Mouse (Mus musculus) thymus, postnatal 0 days (tissue): ENCODE data around the gene C1qtnf4. TPM values are rescaled to one million over a fixed set of nuclear protein-coding genes. Genes with fewer than 3 reads are reported as not detected.
"Not testable (repeated sequence)": the region's sequence is repeated elsewhere in the genome, so short reads cannot be mapped to it uniquely, and the experiment has no call there.

ENCODE experiments used
- DNase-seq: peaks from one replicate; pipeline ENCODE4 v3.0.0-alpha.2; 2015; ENCODE audit warnings: low spot score
- polyA plus RNA-seq: library from polyadenylated mRNA; unstranded; fragments of >200 nt; fragmentation: Nextera tagmentation; extraction: Ambion mirVana; gene quantifications from 2 replicates; pipeline ENCODE4 v1.2.1, GENCODE M21; 2015

Gene C1qtnf4
- polyA plus RNA-seq, 1 experiment from 2014 or later = 4.4 TPM

DNA sequence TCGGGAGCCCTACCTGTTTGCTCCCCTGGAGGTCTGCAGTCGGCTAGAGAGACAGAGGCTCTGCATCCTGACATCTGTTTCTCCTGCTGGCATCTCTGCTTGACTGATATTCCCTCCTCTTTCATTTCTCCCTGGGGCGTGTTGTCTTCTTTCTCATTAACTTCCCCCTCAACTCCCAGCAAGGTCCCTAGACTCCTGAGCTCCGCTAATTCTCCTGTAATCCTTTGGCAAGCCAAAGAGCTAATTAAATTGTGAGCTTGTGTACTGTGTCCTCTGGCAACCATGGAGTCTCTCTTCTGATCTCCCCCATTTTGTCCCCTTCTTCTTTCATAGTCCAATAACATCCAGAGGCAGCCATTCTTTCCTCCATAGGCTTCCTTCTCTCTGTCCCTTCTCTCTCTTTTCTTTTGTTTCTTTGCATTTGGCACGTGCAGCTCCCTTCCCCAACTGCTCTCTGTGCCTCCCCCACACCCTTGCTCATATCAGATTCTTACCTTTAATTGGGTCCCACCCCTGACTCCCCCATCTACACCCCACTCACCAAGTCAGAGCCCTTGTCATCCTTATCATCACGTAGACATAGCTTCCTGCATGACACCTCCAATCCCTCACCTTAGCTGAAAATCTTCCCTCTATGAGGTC is 5.4 kb upstream of the C1qtnf4 start:
- DNase-seq = no peak

DNA sequence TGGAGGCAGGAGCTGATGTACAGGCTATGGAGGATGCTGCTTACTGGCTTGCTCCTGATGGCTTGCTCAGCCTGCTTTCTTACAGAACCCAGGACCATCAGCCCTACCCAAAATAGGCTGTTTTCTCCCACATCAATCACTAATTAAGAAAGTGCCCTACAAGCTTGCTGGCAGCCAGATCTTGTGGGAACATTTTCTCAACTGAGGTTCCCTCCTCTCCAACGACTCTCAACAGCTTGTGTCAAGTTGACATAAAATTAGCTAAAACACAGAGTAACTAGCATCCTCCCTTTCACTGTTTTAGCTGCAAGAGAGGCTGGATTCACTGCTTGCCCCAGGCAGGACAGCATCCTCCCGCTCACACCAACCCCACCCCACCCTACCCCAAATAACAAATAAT is 3.8 kb upstream of the C1qtnf4 start:
- no peak for DNase-seq

DNA sequence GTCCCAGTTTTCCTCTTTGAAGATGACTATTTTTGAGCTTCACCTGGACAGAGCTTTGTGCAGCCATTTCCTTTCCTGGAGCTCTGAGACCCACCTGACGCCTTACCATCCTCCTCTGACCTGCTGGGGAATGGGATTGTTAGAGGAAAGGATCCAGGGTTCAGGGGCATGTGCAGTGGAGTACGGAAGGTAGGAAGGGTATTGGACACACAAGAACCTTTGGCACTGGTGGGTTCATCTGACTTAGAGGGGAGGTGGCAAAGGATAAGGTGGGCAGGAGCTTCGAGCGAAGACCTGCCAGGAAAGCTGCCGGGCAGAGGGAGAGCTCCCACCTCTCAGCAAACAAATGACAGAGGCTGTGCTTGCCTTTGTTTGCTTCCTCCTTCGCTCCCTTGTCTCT is 776 bp downstream of the C1qtnf4 start:
- DNase-seq = no peak

DNA sequence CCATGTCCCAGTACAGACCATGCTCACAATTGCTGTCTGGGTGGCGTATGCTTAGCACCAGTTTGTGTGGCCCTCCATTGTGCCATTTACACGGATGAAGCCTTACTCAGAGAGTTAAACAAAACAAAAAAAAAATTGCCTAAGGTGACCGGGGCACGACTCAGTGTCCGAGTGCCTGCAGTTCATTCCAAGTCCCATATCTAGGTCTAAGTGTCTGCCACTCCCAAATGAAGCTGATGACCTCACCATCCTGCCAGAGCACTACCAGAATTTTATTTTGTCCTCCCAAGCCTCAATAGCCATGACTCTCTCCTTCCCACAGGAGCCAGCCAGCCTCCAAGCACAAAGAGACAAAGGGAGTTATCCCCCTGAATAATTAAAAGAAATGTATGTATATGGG is 2.0 kb downstream of the C1qtnf4 start:
- no peak for DNase-seq

DNA sequence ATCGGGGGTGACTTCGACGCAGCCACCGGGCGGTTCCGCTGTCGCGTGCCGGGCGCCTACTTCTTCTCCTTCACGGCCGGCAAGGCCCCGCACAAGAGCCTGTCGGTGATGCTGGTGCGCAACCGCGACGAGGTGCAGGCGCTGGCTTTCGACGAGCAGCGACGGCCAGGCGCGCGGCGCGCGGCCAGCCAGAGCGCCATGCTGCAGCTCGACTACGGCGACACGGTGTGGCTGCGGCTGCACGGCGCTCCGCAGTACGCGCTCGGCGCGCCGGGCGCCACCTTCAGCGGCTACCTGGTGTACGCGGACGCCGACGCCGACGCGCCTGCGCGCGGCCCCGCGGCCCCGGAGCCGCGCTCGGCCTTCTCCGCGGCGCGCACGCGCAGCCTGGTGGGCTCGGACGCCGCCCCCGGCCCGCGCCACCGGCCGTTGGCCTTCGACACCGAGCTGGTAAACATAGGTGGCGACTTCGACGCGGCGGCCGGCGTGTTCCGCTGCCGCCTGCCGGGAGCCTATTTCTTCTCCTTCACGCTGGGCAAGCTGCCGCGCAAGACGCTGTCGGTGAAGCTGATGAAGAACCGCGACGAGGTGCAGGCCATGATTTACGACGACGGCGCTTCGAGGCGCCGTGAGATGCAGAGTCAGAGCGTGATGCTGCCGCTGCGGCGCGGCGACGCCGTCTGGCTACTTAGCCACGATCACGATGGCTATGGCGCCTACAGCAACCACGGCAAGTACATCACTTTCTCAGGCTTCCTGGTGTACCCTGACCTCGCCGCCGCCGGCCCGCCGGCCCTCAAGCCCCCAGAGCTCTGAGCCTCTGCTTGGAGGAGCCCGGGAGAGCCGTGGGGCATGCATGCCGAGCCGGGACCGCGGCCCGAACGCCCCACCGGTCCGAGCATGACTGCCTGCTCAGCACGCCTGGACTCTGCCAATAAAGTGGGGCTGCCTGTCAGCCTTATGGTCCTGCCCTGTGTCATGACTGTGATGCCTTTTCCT is 4.2 kb downstream of the C1qtnf4 start:
- DNase-seq = peak; percentile 65

DNA sequence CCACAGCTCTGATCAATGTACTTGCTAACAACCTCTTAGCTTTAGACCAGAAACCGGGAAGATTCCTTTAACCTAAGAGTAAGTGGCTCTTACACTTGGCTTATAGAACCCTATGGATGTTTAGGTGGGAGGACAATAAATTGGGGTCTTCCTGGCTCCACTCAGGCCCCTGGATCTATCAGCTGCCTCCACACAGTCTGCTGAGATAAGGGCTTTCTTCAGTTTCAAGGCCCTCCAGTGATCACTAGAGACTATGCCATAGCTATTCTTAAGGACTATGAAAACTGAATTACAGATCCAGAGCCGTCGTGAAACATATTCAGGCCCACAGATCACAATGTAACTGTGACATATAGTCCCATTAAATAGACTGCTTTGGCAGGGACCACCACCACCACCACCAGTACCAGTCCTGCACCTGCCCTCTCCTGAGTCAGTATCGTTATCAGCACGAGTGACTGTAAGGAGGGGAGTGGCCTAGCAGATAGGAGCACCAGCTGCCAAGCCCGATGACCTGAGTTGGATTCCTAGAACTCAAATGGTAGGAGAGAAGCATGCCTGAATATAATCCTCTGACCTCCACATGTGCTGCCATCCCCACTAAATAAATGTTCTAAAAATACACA is 8.1 kb downstream of the C1qtnf4 start:
- DNase-seq = no peak

DNA sequence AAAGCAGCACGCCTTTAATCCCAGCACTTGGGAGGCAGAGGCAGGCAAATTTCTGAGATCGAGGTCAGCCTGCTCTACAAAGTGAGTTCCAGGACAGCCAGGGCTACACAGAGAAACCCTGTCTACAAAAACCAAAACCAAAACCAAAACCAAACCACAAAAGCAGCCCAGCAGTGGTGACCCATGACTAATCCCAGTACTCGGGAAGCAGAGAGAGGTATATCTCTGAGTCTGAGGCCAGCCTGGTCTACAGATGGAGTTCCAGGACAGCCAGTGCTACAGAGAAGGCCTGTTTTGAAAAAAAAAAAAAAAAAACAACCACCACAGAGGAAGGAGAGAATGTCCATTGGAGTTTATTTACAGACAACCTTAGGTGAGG is 8.6 kb downstream of the C1qtnf4 start:
- not testable (repeated sequence) for DNase-seq

DNA sequence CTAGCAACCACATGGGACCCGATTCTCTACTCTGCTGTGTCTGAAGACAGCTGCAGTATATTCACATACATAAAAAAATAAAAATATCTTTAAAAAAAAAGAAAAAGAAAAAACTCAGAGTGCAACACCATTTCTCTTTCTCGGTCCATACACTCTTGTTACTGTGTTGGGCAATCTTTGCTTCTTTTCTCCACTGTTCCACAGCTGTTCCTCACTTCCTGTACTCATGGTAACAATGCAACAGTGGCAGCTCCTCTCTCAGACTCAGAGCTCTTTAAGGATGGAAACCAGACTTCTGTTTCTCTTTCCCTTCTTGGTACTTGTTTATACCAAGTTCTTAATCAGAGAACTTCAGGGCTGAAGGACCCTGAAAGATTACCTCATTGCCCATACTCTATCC is 17.7 kb downstream of the C1qtnf4 start:
- no peak for DNase-seq

DNA sequence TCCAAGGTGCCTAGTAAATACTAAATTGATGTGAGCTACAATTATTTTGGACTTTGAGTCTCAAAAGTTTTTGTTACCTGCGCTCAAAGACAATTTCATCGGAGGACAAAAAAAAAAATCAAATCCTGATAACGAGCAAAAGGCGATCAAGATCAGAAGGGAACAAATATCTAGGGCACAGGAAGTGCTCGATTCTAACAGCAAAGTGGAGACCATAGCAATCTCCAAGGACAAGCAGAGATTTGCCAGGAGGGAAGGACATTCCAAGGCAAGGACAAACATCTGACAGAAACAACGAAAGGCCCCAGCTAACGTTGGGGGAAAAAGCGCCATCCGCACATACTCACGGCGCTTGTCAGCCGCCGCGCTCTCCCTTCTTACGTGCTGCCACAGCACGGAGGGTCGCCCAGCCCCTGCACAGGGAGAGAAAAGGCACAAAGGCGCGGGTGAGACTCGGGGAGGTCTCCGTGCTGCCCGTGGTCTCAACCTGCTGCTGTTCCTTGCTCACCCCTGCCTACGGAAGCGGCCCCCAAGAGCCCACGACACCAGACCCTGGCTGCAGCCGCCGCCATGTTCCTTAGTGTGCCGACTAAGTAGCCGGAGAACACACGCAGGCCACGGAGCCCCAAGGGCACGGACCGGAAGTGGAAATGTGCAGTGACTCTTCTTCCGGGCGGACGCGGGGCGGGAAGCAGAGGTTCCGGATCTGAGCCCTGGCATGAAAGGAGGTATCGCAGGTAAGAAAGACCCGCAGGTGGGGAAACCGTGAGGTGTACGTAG is 18.6 kb downstream of the C1qtnf4 start, which contains the start of the genes Kbtbd4 and Ndufs3:
TSS of gene Kbtbd4 (plus strand) at position 665 of the 780 bp plus-strand sequence.
TSS of gene Ndufs3 (minus strand) at position 752 of the 780 bp plus-strand sequence.
- DNase-seq = peak; percentile 93

DNA sequence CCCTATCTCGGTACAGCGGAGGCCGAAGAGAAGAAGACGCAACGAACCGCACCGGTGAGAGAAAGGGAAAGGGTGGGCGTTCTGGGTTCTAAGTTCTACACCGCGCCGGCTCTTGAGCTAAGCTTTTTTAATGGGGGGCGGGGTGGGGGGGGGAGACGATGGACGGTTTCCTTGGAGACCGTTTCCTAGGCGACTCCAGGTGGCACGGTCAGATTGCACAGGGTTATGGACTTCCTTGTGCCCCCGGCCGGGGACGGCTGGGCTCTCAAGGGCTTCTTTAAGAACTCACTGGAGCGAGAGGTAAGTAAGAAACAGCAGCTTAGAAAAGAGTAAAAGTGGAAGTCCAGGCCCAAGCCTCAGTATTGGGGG is 19.2 kb downstream of the C1qtnf4 start:
- no peak for DNase-seq

DNA sequence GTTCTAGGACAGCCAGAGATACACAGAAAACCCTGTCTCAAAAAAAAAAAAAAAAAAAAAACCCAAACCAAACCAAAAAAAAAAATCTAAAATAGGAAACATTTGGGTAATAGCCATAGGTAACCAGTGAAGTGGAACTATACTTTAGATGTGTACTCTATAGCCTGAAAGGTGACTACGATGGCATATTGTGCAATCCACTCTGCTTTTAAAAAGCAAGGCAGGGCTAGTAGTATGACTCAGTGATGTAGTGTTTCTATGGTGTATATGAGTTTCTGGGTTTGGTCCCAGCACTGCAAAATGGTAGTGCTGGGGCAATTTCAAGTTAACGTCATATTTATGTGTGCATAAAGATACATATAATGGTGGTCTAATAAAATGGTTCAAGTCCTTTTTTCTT is 21.1 kb downstream of the C1qtnf4 start:
- no peak for DNase-seq

DNA sequence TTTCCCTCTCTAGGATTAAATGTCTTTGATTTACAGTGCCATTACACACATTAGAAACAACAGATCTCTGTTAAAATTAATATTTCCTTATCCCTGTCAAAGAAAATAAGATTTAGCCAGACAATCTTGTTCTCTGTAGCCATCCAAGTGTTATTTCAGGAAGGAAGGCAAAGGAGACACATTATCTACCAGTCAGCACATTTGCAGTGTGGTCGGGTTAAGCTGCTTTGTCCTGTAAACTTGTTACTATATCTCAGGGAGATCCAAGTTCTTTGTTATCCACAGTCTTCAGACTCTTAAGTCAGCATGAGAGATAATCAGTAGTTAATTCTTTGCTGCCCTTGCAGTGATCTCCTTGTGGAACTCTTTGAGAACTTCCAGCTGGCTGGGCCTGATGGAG is 25.2 kb downstream of the C1qtnf4 start:
- DNase-seq = no peak

DNA sequence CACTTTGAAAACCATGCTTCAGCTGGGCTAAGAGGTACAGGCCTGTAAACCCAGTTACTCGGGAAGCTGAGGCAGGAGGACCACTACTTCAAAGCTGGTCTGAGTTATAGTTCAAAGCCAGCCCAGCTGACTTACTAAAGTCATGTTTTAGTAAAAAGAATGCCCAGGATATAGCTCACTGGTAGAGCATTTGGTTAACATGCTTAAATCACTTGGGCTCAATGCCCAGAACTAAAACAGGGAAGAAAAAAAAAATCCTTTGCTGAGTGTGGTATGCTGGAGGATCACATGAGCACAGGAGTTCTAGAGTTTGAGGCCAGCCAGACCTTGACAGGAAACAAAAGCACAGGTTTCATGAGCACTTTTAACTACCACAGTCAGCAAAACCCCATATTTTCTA is 26.0 kb downstream of the C1qtnf4 start:
- no peak for DNase-seq

DNA sequence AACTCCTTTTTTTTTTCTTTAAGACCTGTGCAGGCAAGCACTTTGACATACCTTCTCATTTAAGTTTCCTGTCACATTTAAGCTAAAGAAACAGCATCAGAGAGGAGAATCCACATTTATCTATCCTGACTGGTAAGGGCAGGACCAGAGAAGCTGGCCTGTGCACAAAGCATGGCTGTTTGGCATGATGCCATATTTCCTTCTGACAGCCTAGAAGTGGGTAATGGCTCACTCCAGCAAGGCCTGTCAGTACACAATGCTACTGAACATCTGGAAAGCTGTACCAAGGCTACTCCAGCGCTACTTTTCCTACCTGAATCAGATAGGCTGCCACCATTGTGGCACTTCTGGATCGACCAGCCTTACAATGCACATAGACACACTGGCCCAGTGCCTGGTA is 28.0 kb downstream of the C1qtnf4 start:
- no peak for DNase-seq

DNA sequence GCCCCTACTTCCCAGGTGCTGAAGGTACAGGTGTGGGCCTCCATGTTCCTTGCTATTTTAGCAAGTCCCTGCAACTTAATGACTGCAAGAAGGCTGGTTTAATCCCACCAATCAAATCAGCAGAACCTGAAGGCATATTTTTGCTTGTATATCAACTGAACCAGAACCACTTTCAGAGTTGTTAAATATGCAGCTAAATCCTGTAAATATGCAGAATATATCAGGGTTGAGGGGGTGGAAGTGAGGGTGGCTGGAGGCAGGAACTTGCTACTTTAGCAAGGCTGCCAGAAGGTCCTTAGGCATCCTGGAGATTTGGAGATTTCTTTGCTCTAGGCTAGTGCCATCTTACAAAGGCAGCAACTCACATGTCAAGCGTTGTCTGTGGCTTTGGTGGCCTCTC is 29.9 kb downstream of the C1qtnf4 start:
- no peak for DNase-seq

DNA sequence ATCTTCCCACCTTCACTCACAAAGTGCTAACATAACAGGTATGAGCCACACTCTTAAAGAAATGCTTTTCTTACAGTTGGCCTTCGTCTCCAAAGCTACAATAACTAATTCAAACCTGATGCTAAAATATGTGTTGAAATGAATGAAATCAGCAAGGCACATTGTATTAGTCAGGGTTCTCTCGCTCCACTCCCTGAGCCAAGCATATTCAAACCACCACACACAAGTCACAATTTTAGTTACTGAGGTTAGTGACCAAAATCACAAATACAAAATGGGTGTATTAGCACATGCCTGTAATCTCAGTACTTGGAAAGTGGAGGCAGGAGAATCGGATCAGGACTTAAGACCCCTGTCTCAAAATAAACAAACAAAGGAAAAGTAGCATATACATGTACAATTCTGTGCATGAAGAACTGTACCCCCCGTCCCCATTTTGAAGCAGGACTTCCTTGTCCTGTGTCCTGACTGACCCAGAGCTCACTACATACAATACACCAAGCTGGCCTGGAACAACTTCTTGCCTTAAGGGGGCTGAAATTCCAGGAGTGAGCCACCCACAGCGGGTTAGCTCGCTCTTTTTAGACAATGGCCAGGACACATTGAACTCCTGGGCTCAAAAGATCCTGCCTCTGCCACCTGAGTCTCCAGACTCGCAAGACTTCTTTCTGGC is 31.0 kb downstream of the C1qtnf4 start:
- peak; percentile 9 for DNase-seq

DNA sequence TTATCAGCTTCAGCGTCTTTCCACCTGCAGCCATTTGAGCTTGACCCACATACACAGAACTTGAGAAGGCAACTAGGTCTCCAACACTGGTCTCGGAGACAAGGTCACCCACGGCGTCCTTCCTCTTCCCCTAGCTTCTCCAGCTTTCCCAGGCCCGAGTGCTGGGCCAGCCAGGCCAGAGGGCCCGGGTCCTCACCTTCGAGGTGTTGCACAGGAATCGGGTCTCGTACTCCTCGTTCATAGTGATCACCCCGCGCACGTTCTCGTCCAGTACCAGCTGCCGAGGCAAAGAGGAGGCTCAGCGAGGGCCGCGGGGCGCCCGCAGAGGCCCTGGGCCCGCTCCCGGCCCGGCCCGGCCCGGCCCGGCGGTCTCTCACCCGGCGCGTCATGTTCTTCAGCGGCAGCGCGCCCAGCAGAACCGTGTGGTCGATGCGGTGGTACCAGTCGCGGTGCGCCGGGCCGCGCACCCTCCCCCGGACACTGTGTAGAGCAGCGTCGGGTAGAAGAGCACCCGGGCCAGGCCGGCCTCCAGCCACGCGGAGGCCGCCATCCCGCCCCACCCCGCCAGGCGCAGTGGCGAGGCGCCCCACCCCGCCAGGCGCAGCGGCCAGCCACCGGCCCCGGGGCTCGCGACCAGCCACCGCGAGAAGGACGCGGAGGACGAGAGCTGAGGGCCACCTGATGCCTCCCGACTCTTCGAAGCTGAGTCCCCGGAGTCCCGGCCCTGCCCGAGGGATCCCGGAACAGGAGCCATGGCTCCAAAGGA is 31.8 kb downstream of the C1qtnf4 start:
- DNase-seq = peak; percentile 45

DNA sequence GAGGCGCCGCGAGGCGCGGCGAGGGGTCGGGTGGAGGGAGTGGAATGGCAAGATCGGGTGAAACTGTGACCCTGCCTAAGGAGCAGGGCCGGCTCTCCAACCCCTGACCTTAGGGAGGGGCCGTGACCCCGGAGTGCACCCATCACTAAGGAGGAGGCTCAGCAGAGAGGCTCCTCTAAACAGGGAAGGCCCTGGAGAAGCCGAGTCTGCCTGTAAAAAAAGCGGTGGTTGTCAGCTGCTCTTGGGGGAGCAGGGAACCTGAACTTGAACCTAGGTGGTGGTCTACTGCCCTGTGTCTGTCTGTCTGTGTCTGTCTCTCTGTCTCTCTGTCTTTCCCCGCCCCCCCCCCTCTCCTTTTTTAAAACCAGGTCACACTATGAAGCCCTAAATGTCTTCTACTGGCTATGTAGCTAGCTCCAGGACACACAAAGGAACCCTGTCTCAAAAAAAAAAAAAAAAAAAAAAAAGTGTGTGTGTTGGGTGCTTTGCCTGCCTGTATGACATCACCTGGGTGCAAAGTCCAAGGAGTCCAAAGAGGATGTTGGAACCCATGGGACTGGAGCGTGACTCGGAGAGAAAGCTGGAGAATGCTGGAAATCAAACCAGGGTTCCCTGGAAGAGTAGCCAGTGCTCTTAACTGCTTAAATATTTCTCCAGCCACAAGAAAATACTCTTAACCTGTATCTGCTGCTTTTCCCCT is 32.5 kb downstream of the C1qtnf4 start:
- peak; percentile 42 for DNase-seq

DNA sequence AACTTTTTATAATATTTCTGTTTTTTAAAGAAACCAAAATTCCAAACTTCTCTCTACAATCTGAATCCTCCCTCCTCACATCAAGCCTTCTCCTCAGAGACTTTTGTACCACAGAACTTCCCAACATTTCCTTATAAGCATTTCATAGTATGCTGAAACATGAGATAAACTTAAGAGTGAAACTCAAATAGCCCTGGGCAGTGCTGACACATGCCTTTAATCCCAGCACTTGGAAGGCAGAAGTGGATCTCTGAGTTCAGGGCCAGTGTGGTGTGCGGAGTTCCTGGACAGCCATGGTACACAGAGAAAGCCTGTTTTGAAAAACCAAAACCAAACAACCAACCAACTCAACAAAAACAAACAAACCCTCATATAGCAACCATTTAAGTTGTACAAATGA is 35.5 kb downstream of the C1qtnf4 start:
- no peak for DNase-seq
